Mouse (Mus musculus) ES-Bruce4 (cell line): ENCODE results near the gene Cyp4f14. TPM values are rescaled to one million over a fixed set of nuclear protein-coding genes. Genes with fewer than 3 reads are reported as not detected.
"Not testable (repeated sequence)": the region's sequence is repeated elsewhere in the genome, so short reads cannot be mapped to it uniquely, and the experiment has no call there.

ENCODE experiments used
- H3K27ac ChIP-seq: 2 replicates; pipeline ENCODE4 v1.5.1; 2012; ENCODE audit warnings: low read length, inconsistent platforms; ENCODE audit not compliant: insufficient read depth
- H3K27me3 ChIP-seq: 2 replicates; pipeline ENCODE4 v1.6.1; 2012; ENCODE audit warnings: mild to moderate bottlenecking, low read length, inconsistent platforms; ENCODE audit not compliant: control insufficient read depth, poor library complexity, insufficient read depth, severe bottlenecking
- H3K36me3 ChIP-seq: 2 replicates; pipeline ENCODE4 v1.6.1; 2012; ENCODE audit warnings: inconsistent platforms, mild to moderate bottlenecking, low read length, moderate library complexity; ENCODE audit not compliant: control insufficient read depth, poor library complexity, insufficient read depth, severe bottlenecking
- H3K4me1 ChIP-seq: one replicate; pipeline ENCODE4 v1.8.1; 2011; ENCODE audit warnings: low read length; ENCODE audit not compliant: control insufficient read depth, insufficient read depth
- H3K4me3 ChIP-seq: 2 replicates; pipeline ENCODE4 v1.5.1; 2011; ENCODE audit warnings: low read depth, mild to moderate bottlenecking, low read length
- H3K9ac ChIP-seq: 2 replicates; pipeline ENCODE4 v1.6.1; 2012; ENCODE audit warnings: low read depth, mild to moderate bottlenecking, inconsistent platforms; ENCODE audit not compliant: poor library complexity, severe bottlenecking
- H3K9me3 ChIP-seq: replicated peaks from 2 replicates; pipeline ENCODE4 v1.6.1; 2012; ENCODE audit warnings: mild to moderate bottlenecking, low read length, inconsistent platforms; ENCODE audit not compliant: control insufficient read depth, poor library complexity, insufficient read depth, severe bottlenecking
- CTCF ChIP-seq: IDR thresholded peaks from one replicate; pipeline ENCODE4 v1.8.1; 2011; ENCODE audit warnings: low read depth, low read length
- EP300 ChIP-seq: IDR thresholded peaks from 2 replicates; pipeline ENCODE4 v1.6.1; 2011; ENCODE audit warnings: low read depth, low read length; ENCODE audit not compliant: insufficient read depth
- POLR2A ChIP-seq: IDR thresholded peaks from one replicate; pipeline ENCODE4 v1.8.1; 2011; ENCODE audit warnings: low read length; ENCODE audit not compliant: insufficient read depth
- polyA plus RNA-seq: library from polyadenylated mRNA; stranded (reverse); fragments of >200 nt; gene quantifications from 2 replicates; pipeline ENCODE4 v1.2.4, GENCODE M21; 2011; ENCODE audit warnings: low read depth; ENCODE audit not compliant: missing spikeins, insufficient read depth, insufficient read length

Cyp4f14 gene
- polyA plus RNA-seq, 1 experiment, result not detected

DNA sequence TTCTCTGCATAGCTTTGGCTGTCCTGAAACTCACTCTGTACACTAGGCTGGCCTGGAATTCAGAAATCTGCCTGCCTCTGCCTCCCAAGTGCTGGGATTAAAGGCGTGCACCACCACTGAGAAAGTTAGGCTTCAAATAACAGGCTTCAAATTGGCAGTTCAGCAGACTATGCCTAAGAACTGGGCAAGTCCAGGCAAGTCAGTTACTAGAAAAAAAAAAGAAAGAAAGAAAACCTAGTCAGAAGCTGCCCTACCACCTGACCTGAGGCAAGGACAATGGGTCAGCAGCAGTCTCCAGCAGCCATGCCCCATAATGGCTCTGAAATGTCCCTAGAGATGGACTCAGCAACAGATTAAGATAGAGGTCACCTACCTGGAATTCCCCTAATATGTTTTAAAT, 45.7 kb downstream of the Cyp4f14 start:
- Histone ChIP-seq H3K4me3 (no peak overlapping the region), H3K27ac (peak overlapping the region; percentile 85), H3K9me3 (peaks cover 12% of the 10 kb centered on the region), H3K4me1 (no peaks in the 10 kb centered on the region), H3K27me3 (no peaks in the 10 kb centered on the region), H3K36me3 (no peaks in the 10 kb centered on the region; the same call in none of the 2 replicates), H3K9ac (no peak overlapping the region)
- TF ChIP-seq EP300, result no peak
- TF ChIP-seq CTCF, result no peak
- TF ChIP-seq POLR2A, result no peak

- not testable (repeated sequence) for H3K36me3 ChIP-seq, H3K27ac ChIP-seq, H3K9ac ChIP-seq, H3K27me3 ChIP-seq, H3K4me3 ChIP-seq, H3K9me3 ChIP-seq, H3K4me1 ChIP-seq
Observed at GRCm38 (mm10) chr17:32867266-32867665, 49.9 kb downstream of the Cyp4f14 start.

DNA sequence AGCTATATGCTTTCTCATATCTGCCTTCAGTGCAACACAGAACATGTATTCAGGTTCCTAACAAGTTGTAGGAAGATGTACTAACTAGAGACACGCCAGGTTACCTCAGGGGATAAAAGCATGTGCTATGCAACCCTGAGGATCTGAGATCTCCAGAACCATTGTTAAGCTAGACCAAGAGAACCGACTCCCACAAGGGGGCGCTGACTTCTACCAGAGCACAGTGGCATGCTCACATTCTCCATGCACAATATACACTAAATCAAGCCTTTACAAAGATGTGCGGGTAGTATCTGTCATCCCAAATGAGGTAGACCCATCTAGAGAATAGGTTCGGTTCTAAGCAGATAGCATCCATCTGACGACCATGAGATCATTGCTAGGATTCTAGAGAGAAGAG, 60.4 kb downstream of the Cyp4f14 start:
- not testable (repeated sequence) for H3K27ac ChIP-seq, H3K4me1 ChIP-seq, H3K27me3 ChIP-seq, H3K36me3 ChIP-seq, H3K9me3 ChIP-seq, H3K4me3 ChIP-seq, H3K9ac ChIP-seq

Other genes with a start within 250 kb of the Cyp4f14 start
- gene Cyp4f15, start 231.7 kb downstream of the Cyp4f14 start, polyA plus RNA-seq, result 0.58 TPM in 1 of 2 replicates, not detected in the other
- 43.8 and 54.5 TPM in 2 replicates for gene Zfp871, start 129.1 kb downstream of the Cyp4f14 start, polyA plus RNA-seq
- 8.0 and 8.4 TPM in 2 replicates for gene Zfp811, start 107.4 kb downstream of the Cyp4f14 start, polyA plus RNA-seq
- 25.5 and 27.1 TPM in 2 replicates for gene Zfp799, start 87.1 kb downstream of the Cyp4f14 start, polyA plus RNA-seq
- 17.6 and 19.0 TPM in 2 replicates for gene Zfp870, start 25.7 kb downstream of the Cyp4f14 start, polyA plus RNA-seq
- 12.7 and 18.8 TPM in 2 replicates for gene Cyp4f13, start 30.1 kb upstream of the Cyp4f14 start, polyA plus RNA-seq
- gene Zfp472, start 48.5 kb upstream of the Cyp4f14 start, polyA plus RNA-seq, result 12.9 and 14.5 TPM in 2 replicates
- 9.9 and 13.5 TPM in 2 replicates for gene Zfp952, start 75.8 kb upstream of the Cyp4f14 start, polyA plus RNA-seq
- gene Zfp763, start 116.1 kb upstream of the Cyp4f14 start, polyA plus RNA-seq, result 9.5 and 10.5 TPM in 2 replicates
- gene 4921501E09Rik, start 150.7 kb upstream of the Cyp4f14 start, polyA plus RNA-seq, result not detected in 2 replicates
- 5.0 and 5.5 TPM in 2 replicates for gene Zfp563, start 172.0 kb upstream of the Cyp4f14 start, polyA plus RNA-seq
- 0.21 and 0.23 TPM in 2 replicates for gene Morc2b, start 222.3 kb upstream of the Cyp4f14 start, polyA plus RNA-seq